15 mouse cellular contexts compared by ENCODE assay signal in genomic region chr3:135926729-135927128, GRCm38 (mm10).
DNase-seq lines count a peak whose midpoint lies in the region; ATAC-seq and TF ChIP-seq lines count a peak whose summit lies in the region.
"Had no signal": no experiment of that assay in that cellular context is flagged by ENCODE, and none has a peak within 500 bp of the region (broad histone marks: within the 10 kb centered on the region; RNA-seq: fewer than 3 reads in every experiment).

No protein-coding gene starts in this region.

- peak; percentile 3; the same call in 1 of the 2 replicates for TF ChIP-seq CTCF in kidney, postnatal 0 days (IDR thresholded peaks at IDR 0.05; ENCODE audit: low read depth)

- H3K27me3 ChIP-seq in kidney, postnatal 0 days (ENCODE audit: insufficient read depth, low read length): no peaks in the 10 kb centered on the region
- H3K27me3 ChIP-seq: embryonic facial prominence, embryonic 15.5 days; heart, embryonic 13.5 days; neural tube, embryonic 12.5 days had no signal

- H3K4me3 ChIP-seq in kidney, postnatal 0 days (replicated peaks; ENCODE audit: low read depth, low read length): no peak overlapping the region
- H3K4me3 ChIP-seq: embryonic facial prominence, embryonic 15.5 days; heart, embryonic 13.5 days; hindbrain, embryonic 10.5 days; neural tube, embryonic 12.5 days had no signal

- no peak for ATAC-seq in kidney, postnatal 0 days (replicated peaks; ENCODE audit: low FRiP score, low read depth)
- ATAC-seq: forebrain, embryonic 14.5 days had no signal

- no peak for DNase-seq in kidney, postnatal 0 days (ENCODE audit: low spot score)
- DNase-seq in kidney, adult 8-10 months: no peak
- peak; percentile 5 for DNase-seq in thymus, postnatal 25 days
- DNase-seq in thymus, adult 18-20 months: no peak
- peak; percentile 12 for DNase-seq in ZHBTc4 (ENCODE audit: low read depth, low spot score)
- no peak for DNase-seq in cerebellum, adult 11 months
- DNase-seq in urinary bladder, adult 18-20 months (ENCODE audit: low spot score in 2 of 2): no peak
- DNase-seq: gastrocnemius, postnatal 25 days; kidney, adult 9 months; midbrain, embryonic 14.5 days had no signal

- no peaks in the 10 kb centered on the region for H3K9me3 ChIP-seq in kidney, postnatal 0 days (replicated peaks; ENCODE audit: low read length)
- H3K9me3 ChIP-seq: embryonic facial prominence, embryonic 15.5 days; heart, embryonic 13.5 days; hindbrain, embryonic 10.5 days; neural tube, embryonic 12.5 days had no signal

- no peaks in the 10 kb centered on the region for H3K4me1 ChIP-seq in kidney, postnatal 0 days (replicated peaks; ENCODE audit: insufficient read depth, low read length)
- H3K4me1 ChIP-seq: embryonic facial prominence, embryonic 15.5 days; heart, embryonic 13.5 days; hindbrain, embryonic 10.5 days; neural tube, embryonic 12.5 days had no signal

- WGBS in kidney, postnatal 0 days: 56% methylated on average over 1 of the region's 1 CpGs

- H3K36me3 ChIP-seq in kidney, postnatal 0 days (ENCODE audit: insufficient read depth, low read length): no peaks in the 10 kb centered on the region
- H3K36me3 ChIP-seq: embryonic facial prominence, embryonic 15.5 days; heart, embryonic 13.5 days; hindbrain, embryonic 10.5 days; neural tube, embryonic 12.5 days had no signal

- H3K4me2 ChIP-seq in kidney, postnatal 0 days (ENCODE audit: low read length): no peak overlapping the region
- H3K4me2 ChIP-seq: embryonic facial prominence, embryonic 15.5 days; heart, embryonic 13.5 days; neural tube, embryonic 12.5 days had no signal

- no peak overlapping the region for H3K9ac ChIP-seq in kidney, postnatal 0 days (ENCODE audit: low read depth, low read length)
- H3K9ac ChIP-seq: embryonic facial prominence, embryonic 15.5 days; heart, embryonic 13.5 days; neural tube, embryonic 12.5 days had no signal

- no peak overlapping the region for H3K27ac ChIP-seq in kidney, postnatal 0 days
- H3K27ac ChIP-seq: embryonic facial prominence, embryonic 15.5 days; heart, embryonic 13.5 days; hindbrain, embryonic 10.5 days; neural tube, embryonic 12.5 days had no signal

Comparison
In these comparisons a context has a peak if more than half of its experiments do, and no peak if none do; other contexts are left out.
1. DNase-seq: peak in thymus, postnatal 25 days (single experiment) and ZHBTc4 (single experiment); none in kidney, postnatal 0 days (single experiment), kidney, adult 8-10 months (0 of 2), thymus, adult 18-20 months (0 of 2), cerebellum, adult 11 months (single experiment) and urinary bladder, adult 18-20 months (0 of 2).